Mouse (Mus musculus) lung, postnatal 0 days (tissue): ENCODE data around the gene Nosip.

ENCODE experiments used
- CTCF ChIP-seq: IDR thresholded peaks from 2 replicates; pipeline ENCODE4 v1.5.1; 2016; ENCODE audit warnings: antibody characterized with exemption, mild to moderate bottlenecking
- EP300 ChIP-seq: IDR thresholded peaks from 2 replicates; pipeline ENCODE4 v1.6.1; 2016; ENCODE audit warnings: antibody characterized with exemption, mild to moderate bottlenecking, control low read depth

GRCm38 (mm10) chr7:45098541-45099240 is 36.5 kb downstream of the Nosip start:
- TF ChIP-seq CTCF (peak; percentile 54), EP300 (no peak)
